Mouse (Mus musculus) midbrain, postnatal 0 days (tissue): ENCODE data around the gene Cntf. TPM values are rescaled to one million over a fixed set of nuclear protein-coding genes. Genes with fewer than 3 reads are reported as not detected.

ENCODE experiments used
- ATAC-seq: fragments of 200-750 bp; cut with Nextera tagmentation; 2 replicates; pipeline ENCODE4 v1.8.0; 2017; ENCODE audit warnings: moderate number of reproducible peaks, mild to moderate bottlenecking, moderate TSS enrichment, moderate library complexity; ENCODE audit not compliant: low FRiP score
- DNase-seq: peaks from one replicate; pipeline ENCODE4 v3.0.0-alpha.2; 2015; ENCODE audit warnings: low spot score
- H3K27ac ChIP-seq: fragments of 300-500 bp; sonication (generic); 2 replicates; pipeline ENCODE4 v1.5.1; 2014; ENCODE audit warnings: low read depth, mild to moderate bottlenecking, low read length, mixed read lengths
- H3K27me3 ChIP-seq: fragments of 300-500 bp; sonication (generic); 2 replicates; pipeline ENCODE4 v1.6.1; 2014; ENCODE audit warnings: low read length, control low read depth, mixed read lengths; ENCODE audit not compliant: insufficient read depth
- H3K36me3 ChIP-seq: fragments of 300-500 bp; sonication (generic); 2 replicates; pipeline ENCODE4 v1.6.1; 2014; ENCODE audit warnings: low read length, control low read depth, mixed read lengths; ENCODE audit not compliant: insufficient read depth
- H3K4me1 ChIP-seq: fragments of 300-500 bp; sonication (generic); 2 replicates; pipeline ENCODE4 v1.6.1; 2014; ENCODE audit warnings: mild to moderate bottlenecking, control low read depth, antibody characterized with exemption, low read length, mixed read lengths; ENCODE audit not compliant: insufficient read depth
- H3K4me2 ChIP-seq: fragments of 300-500 bp; sonication (generic); 2 replicates; pipeline ENCODE4 v1.6.1; 2014; ENCODE audit warnings: low read depth, mild to moderate bottlenecking, low read length, mixed read lengths; ENCODE audit not compliant: poor library complexity, severe bottlenecking
- H3K4me3 ChIP-seq: fragments of 300-500 bp; sonication (generic); 2 replicates; pipeline ENCODE4 v1.5.1; 2014; ENCODE audit warnings: low read depth, mild to moderate bottlenecking, low read length, moderate library complexity
- H3K9ac ChIP-seq: fragments of 300-500 bp; sonication (generic); replicated peaks from 2 replicates; pipeline ENCODE4 v1.6.1; 2014; ENCODE audit warnings: mild to moderate bottlenecking, low read length, moderate library complexity, mixed read lengths; ENCODE audit not compliant: poor library complexity, severe bottlenecking
- H3K9me3 ChIP-seq: fragments of 300-500 bp; sonication (generic); 2 replicates; pipeline ENCODE4 v1.6.1; 2016; ENCODE audit warnings: low read length, control low read depth
- CTCF ChIP-seq: IDR thresholded peaks from 2 replicates; pipeline ENCODE4 v1.5.1; 2016; ENCODE audit warnings: antibody characterized with exemption, mild to moderate bottlenecking
- WGBS: fragments of 180-500 bp; shearing (Covaris S2); extraction: QIAGEN DNeasy Blood & Tissue Kit; methylation state at CpG from one replicate; pipeline ENCODE4 v1.1.7; 2014; 5-methylcytosine and 5-hydroxymethylcytosine counted together
- polyA plus RNA-seq: library from polyadenylated mRNA; unstranded; fragments of >200 nt; fragmentation: Nextera tagmentation; extraction: Ambion mirVana; gene quantifications from 2 replicates; pipeline ENCODE4 v1.2.1, GENCODE M21; 2015
- total RNA-seq: library from RNA; depleted of rRNA; stranded (reverse); fragments of >200 nt; gene quantifications from 2 replicates; pipeline ENCODE4 v1.2.3, GENCODE M21; 2014

Gene Cntf
- total and polyA plus RNA-seq, 2 experiments from 2014 or later, result 1.0 to 1.5 TPM

DNA sequence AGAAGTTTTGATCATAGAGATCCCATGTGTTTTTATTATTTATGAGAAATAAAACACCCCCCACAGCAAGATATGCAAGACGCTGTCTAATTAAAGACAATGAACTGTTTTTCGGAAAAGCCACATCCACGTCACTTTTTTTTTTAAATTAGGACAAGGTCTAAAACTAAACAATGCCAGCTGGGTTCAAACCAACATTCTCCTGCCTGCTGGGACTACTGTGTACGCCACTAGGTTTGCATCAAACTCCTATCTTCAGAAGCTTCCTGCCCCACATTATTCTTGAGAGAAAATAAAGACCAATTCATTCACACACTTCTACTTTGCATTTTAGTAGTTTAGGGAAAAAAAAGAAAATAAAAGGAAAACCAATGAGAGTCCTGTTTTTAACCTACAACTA, 22.3 kb upstream of the Cntf start:
- Histone ChIP-seq H3K27me3 (no peaks in the 10 kb centered on the region), H3K9me3 (no peaks in the 10 kb centered on the region), H3K27ac (no peak overlapping the region), H3K4me3 (no peak overlapping the region), H3K36me3 (no peaks in the 10 kb centered on the region), H3K4me1 (no peaks in the 10 kb centered on the region), H3K4me2 (no peak overlapping the region), H3K9ac (no peak overlapping the region)
- ATAC-seq (no peak), DNase-seq (no peak)
- WGBS, result 78% methylated on average over 4 of the region's 4 CpGs
- TF ChIP-seq CTCF, result no peak

DNA sequence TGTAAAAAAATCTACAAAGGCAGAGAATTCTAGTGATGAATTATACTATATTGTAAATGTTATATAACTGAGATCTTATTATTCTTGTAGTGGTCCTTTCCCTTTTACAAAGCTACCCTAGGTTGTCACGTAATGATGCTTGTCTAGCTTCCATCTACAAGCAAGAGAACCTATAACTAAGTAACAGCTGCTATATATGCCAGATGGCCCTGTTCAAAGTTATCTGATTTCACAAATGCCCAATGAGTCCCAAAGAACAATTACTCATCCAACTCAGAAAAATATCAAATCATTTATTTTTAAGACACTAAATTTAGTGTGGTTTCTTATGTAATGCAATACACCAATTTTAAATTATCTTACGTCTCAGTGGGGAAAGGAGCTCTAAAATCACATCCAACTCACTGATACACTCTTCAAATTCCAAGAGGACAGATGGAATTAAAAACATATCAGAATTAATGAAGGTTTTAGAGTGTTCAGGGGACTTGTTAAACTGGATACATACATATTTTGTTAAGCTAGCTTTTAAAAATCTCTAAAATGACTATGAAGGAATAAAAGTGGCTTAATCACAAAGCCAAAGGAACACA, 21.5 kb upstream of the Cntf start:
- TF ChIP-seq CTCF, result no peak
- 90% methylated on average over 2 of the region's 2 CpGs for WGBS
- Histone ChIP-seq H3K4me2 (no peak overlapping the region), H3K36me3 (no peaks in the 10 kb centered on the region), H3K27ac (no peak overlapping the region), H3K27me3 (no peaks in the 10 kb centered on the region), H3K4me3 (no peak overlapping the region), H3K4me1 (no peaks in the 10 kb centered on the region), H3K9ac (no peak overlapping the region), H3K9me3 (no peaks in the 10 kb centered on the region)
- ATAC-seq (no peak), DNase-seq (no peak)

DNA sequence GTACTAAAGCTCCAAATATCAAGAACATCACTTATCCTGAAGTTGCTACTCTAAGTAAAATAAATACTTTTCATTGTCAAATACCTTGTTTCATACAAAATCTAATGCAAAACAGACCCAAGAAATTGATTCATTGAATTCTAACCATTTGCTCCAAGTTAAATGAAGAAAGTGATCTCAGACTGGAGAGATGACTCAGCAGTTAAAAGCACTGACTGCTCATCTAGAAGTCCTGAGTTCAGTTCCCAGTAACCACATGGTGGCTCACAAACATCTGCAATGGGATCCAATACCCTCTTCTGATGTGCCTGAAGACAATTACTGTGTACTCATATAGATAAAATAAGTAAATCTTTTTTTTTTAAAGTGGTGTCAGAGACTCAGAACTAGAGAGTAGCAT, 15.0 kb upstream of the Cntf start:
- H3K27me3 ChIP-seq, result no peaks in the 10 kb centered on the region
- H3K36me3 ChIP-seq, result peaks cover 12% of the 10 kb centered on the region
- ATAC-seq (no peak), DNase-seq (no peak)
- no peak overlapping the region for H3K4me2 ChIP-seq
- no peaks in the 10 kb centered on the region for H3K4me1 ChIP-seq
- no peak for TF ChIP-seq CTCF
- no peak overlapping the region for H3K9ac ChIP-seq
- no peak overlapping the region for H3K4me3 ChIP-seq
- H3K27ac ChIP-seq, result no peak overlapping the region
- no peaks in the 10 kb centered on the region for H3K9me3 ChIP-seq

DNA sequence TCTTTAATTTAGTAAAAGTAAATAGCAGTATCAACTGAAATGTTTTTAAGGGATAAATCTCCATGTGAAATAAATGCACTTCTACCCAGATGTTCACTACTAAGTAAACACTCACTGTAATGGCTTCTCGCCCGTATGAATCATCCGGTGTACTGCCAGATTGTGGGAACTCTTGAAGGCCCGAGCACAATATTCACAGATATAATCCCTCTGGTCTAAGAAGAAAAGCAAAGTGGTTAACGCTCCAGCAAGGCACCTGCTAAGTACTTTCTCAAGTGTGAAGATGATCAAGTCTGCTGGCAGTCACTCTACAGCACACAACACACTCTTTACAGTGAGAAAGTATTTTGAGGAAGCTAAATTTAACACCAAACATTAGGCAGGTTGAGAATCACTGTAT, 5.5 kb upstream of the Cntf start:
- ATAC-seq (no peak), DNase-seq (no peak)
- H3K4me1 ChIP-seq, result no peaks in the 10 kb centered on the region
- H3K9me3 ChIP-seq, result no peaks in the 10 kb centered on the region
- H3K4me3 ChIP-seq, result no peak overlapping the region
- peaks cover 12% of the 10 kb centered on the region for H3K36me3 ChIP-seq
- H3K27me3 ChIP-seq, result no peaks in the 10 kb centered on the region
- no peak overlapping the region for H3K4me2 ChIP-seq
- no peak for TF ChIP-seq CTCF
- H3K27ac ChIP-seq, result no peak overlapping the region
- H3K9ac ChIP-seq, result no peak overlapping the region
- WGBS, result 86% methylated on average over 5 of the region's 5 CpGs

DNA sequence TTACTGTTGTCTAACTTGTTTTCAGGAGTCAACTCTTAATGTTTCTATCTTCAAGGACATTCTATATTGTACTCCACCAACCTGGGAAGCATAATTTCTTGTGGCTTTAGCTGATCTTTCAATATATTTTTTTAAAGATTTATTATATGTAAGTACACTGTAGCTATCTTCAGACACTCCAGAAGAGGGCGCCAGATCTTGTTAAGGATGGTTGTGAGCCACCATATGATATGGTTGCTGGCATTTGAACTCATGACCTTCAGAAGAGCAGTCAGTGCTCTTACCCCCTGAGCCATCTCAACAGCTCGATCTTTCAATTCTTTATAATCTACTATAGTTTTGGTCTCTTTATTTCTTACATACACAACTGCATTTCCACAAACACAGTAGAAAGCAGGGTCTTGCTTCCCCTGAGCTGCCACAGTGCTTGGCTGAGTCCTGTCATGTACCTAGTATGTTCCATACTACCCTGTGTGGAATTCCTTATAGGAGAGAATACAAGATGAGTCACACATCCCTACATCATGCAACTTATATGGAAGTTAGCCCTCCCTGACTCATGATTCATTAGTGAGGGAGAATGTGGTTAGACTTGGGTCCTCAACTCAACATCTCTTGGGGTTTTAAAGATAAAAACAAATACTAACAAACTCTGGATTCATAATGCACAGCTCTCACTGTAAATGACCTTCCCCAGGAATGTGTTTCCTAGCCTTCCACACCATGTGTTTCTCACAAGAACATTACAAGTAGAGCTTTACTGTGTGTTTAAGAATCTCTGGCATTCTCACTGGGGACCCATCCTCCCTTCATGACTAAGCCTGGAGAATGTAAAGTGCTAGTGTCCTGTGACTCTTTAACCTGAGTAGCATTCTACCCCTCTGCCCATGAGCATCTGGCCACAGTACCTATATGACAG, 3.0 kb downstream of the Cntf start:
- H3K9me3 ChIP-seq, result no peaks in the 10 kb centered on the region
- TF ChIP-seq CTCF, result peak; percentile 40; the same call in 1 of the 2 replicates
- peaks cover 11% of the 10 kb centered on the region for H3K36me3 ChIP-seq
- no peak overlapping the region for H3K9ac ChIP-seq
- no peaks in the 10 kb centered on the region for H3K27me3 ChIP-seq
- H3K27ac ChIP-seq, result no peak overlapping the region
- H3K4me1 ChIP-seq, result no peaks in the 10 kb centered on the region
- no peak overlapping the region for H3K4me3 ChIP-seq
- ATAC-seq (no peak), DNase-seq (no peak)
- no peak overlapping the region for H3K4me2 ChIP-seq
- 66% methylated on average over 2 of the region's 2 CpGs for WGBS

DNA sequence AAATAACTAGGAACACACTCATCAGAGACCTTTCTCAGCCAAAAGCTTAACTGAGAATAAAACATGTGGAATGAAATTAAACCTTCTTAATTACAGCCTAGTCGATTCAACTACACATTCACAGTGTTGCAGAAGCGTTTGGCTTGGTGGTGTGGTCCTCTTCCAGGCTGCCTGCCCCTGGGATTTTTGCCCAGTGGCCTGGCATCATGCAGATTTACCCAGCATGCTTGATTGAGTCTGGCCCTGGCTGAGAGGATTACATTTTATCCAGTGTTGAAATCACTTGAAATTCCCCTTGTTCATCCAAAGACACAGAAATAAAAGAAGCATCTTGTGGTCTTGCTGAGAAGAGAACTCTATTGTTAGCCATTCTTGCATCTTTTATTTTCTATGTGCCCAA, 5.8 kb downstream of the Cntf start:
- Histone ChIP-seq H3K36me3 (peaks cover 7% of the 10 kb centered on the region; the same call in 1 of the 2 replicates), H3K4me1 (no peaks in the 10 kb centered on the region), H3K27ac (no peak overlapping the region), H3K27me3 (no peaks in the 10 kb centered on the region), H3K4me2 (no peak overlapping the region), H3K4me3 (no peak overlapping the region), H3K9me3 (no peaks in the 10 kb centered on the region), H3K9ac (no peak overlapping the region)
- no peak for TF ChIP-seq CTCF
- DNase-seq, result peak; percentile 59
- ATAC-seq, result no peak
- 31% methylated on average over 2 of the region's 2 CpGs for WGBS
